Mouse (Mus musculus) limb, embryonic 11.5 days (tissue): ENCODE measurements around the gene Slc43a2. TPM values are rescaled to one million over a fixed set of nuclear protein-coding genes. Genes with fewer than 3 reads are reported as not detected.

Experiments used
- ATAC-seq: fragments of 200-750 bp; cut with Nextera tagmentation; 2 replicates; pipeline ENCODE4 v1.8.0; 2017; ENCODE audit warnings: low read depth; ENCODE audit not compliant: insufficient number of reproducible peaks, low FRiP score, low TSS enrichment
- DNase-seq: peaks from one replicate; pipeline ENCODE4 v3.0.0-alpha.2; 2015; ENCODE audit warnings: low spot score
- H3K27ac ChIP-seq: fragments of 300-500 bp; sonication (generic); replicated peaks from 2 replicates; pipeline ENCODE4 v1.5.1; 2014; ENCODE audit warnings: low read depth, mild to moderate bottlenecking, low read length
- H3K27me3 ChIP-seq: fragments of 300-500 bp; sonication (generic); 2 replicates; pipeline ENCODE4 v1.6.1; 2014; ENCODE audit warnings: mild to moderate bottlenecking, low read length, mixed read lengths; ENCODE audit not compliant: control insufficient read depth, insufficient read depth
- H3K36me3 ChIP-seq: fragments of 300-500 bp; sonication (generic); 2 replicates; pipeline ENCODE4 v1.6.1; 2014; ENCODE audit warnings: mild to moderate bottlenecking, low read length, moderate library complexity, mixed read lengths; ENCODE audit not compliant: control insufficient read depth, insufficient read depth
- H3K4me1 ChIP-seq: fragments of 300-500 bp; sonication (generic); 2 replicates; pipeline ENCODE4 v1.6.1; 2014; ENCODE audit warnings: low read length, mixed read lengths; ENCODE audit not compliant: control insufficient read depth, insufficient read depth
- H3K4me2 ChIP-seq: fragments of 300-500 bp; sonication (generic); 2 replicates; pipeline ENCODE4 v1.6.1; 2014; ENCODE audit warnings: low read depth, mild to moderate bottlenecking, moderate library complexity; ENCODE audit not compliant: severe bottlenecking
- H3K4me3 ChIP-seq: fragments of 300-500 bp; sonication (generic); 2 replicates; pipeline ENCODE4 v1.5.1; 2014; ENCODE audit warnings: low read depth, low read length
- H3K9ac ChIP-seq: fragments of 300-500 bp; sonication (generic); 2 replicates; pipeline ENCODE4 v1.6.1; 2014; ENCODE audit warnings: mild to moderate bottlenecking, low read length
- H3K9me3 ChIP-seq: fragments of 300-500 bp; sonication (generic); 2 replicates; pipeline ENCODE4 v1.6.1; 2016; ENCODE audit warnings: low read length; ENCODE audit not compliant: control insufficient read depth
- WGBS: fragments of 180-500 bp; shearing (Covaris S2); extraction: QIAGEN DNeasy Blood & Tissue Kit; methylation state at CpG from one replicate; pipeline ENCODE4 v1.1.7; 2014; 5-methylcytosine and 5-hydroxymethylcytosine counted together
- polyA plus RNA-seq: library from polyadenylated mRNA; unstranded; fragments of >200 nt; fragmentation: Nextera tagmentation; extraction: Ambion mirVana; gene quantifications from 2 replicates; pipeline ENCODE4 v1.2.1, GENCODE M21; 2014

Gene Slc43a2
- polyA plus RNA-seq: 4.0 and 4.2 TPM in 2 replicates

DNA sequence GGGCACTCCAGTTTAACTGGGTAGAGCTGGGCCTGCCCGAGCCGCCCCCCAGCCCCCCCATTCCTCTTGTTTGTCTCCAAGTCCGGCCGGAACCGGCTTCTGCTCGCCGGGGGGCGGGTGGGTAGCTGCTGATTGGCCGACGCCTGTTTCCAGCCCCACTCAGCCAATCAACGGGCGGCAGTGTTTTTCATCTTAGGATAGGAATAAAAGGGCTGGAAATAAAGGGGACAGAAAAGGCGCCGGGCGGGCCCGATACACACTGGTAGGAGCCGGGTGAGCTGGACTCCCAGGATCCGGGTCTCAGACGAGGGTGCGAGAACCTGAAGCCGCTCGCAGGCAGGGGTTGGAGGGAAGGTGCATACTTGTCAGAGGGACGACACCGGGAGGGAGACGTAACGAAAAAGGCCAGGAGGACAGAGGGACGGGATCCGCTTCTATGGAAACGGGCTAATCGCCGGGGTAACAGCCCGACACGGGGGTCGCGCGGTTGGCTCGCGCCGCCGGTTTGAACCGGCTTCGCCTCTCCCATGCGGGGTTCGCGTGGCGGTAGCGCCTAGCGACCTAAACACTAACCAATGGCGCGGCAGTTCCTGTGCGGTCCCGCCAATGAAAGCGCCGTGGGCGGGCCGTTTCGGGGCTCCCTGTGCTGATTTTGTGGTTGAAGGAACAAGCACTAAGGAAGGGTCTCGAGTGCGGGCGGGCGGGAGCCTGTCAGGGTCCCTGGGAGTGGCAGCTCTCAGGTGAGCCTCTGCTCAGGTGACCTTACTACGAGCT lies at the start of gene Slc43a2:
Gene Slc43a2, plus strand, starts transcription at position 226 of the 774 bp plus-strand sequence.
- WGBS: under 1% methylated on average over 62 of the region's 62 CpGs

GRCm38 (mm10) chr11:75486192-75486591 lies 45.3 kb upstream of the Slc43a2 start:
- Histone ChIP-seq H3K36me3 (peaks cover 14% of the 10 kb centered on the region), H3K9me3 (no peaks in the 10 kb centered on the region), H3K4me2 (no peak overlapping the region), H3K27me3 (no peaks in the 10 kb centered on the region), H3K27ac (no peak overlapping the region), H3K4me1 (peaks cover 7% of the 10 kb centered on the region), H3K4me3 (no peak overlapping the region), H3K9ac (no peak overlapping the region)
- DNase-seq: no peak
- ATAC-seq: peak; percentile 40; the same call in 1 of the 2 replicates
- 19% methylated on average over 3 of the region's 3 CpGs for WGBS

More for the DNA sequence above, at the start of gene Slc43a2:
- peak; percentile 91 for ATAC-seq
- peak within 1 kb of the TSS; percentile 83 for H3K9ac ChIP-seq
- H3K4me2 ChIP-seq: peak within 1 kb of the TSS; percentile 100
- peaks cover 7% of the 10 kb centered on the region for H3K4me1 ChIP-seq
- H3K27me3 ChIP-seq: no peaks in the 10 kb centered on the region
- H3K27ac ChIP-seq: peak within 1 kb of the TSS; percentile 74
- H3K36me3 ChIP-seq: no peaks in the 10 kb centered on the region
- no peaks in the 10 kb centered on the region for H3K9me3 ChIP-seq
- H3K4me3 ChIP-seq: peak within 1 kb of the TSS; percentile 66
- DNase-seq: peak; percentile 98

DNA sequence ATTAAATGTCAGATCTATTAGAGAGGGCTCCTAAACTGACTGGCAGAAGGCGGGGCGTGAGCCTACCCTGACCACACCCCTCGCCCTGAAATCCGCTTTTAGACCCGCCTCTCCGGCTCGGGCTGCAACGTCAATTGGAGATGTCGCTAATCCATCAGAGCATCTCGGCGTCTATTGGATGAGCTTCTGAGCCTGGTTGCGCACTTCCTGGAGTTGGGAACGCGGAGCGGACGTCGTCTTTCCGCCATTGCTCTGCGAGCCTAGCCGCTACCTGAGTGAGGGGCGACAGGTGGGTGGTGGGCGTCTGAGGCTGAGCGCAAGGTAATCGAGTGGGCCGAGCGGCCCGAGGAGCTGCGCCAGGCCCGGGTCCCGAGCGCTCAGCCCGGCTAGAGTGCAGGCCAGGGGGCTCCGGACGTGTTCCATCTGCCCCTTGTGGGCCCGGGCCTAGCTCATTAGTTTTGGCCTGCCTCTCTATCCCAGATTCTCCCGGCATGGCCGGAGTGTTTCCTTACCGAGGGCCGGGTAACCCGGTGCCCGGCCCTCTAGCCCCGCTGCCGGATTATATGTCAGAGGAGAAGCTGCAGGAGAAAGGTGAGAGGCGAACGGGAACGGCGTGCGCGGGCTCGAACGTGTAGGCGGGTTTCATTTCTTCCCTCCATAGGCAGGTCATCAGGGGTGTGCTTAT lies 44.8 kb upstream of the Slc43a2 start, which contains the start of gene Prpf8:
Gene Prpf8, plus strand, starts transcription at position 216 of the 685 bp plus-strand sequence.
- H3K4me2 ChIP-seq: peak within 1 kb of the TSS; percentile 84
- peak within 1 kb of the TSS; percentile 69 for H3K27ac ChIP-seq
- H3K4me1 ChIP-seq: peaks cover 7% of the 10 kb centered on the region
- DNase-seq (peak; percentile 97), ATAC-seq (peak; percentile 99)
- peak within 1 kb of the TSS; percentile 96 for H3K9ac ChIP-seq
- peak within 1 kb of the TSS; percentile 98 for H3K4me3 ChIP-seq
- no peaks in the 10 kb centered on the region for H3K9me3 ChIP-seq
- H3K27me3 ChIP-seq: no peaks in the 10 kb centered on the region
- H3K36me3 ChIP-seq: peaks cover 19% of the 10 kb centered on the region
- under 1% methylated on average over 52 of the region's 52 CpGs for WGBS

GRCm38 (mm10) chr11:75487496-75487895 lies 44.0 kb upstream of the Slc43a2 start:
- Histone ChIP-seq H3K4me1 (peaks cover 7% of the 10 kb centered on the region), H3K36me3 (peaks cover 27% of the 10 kb centered on the region), H3K9ac (peak overlapping the region; percentile 96), H3K27ac (no peak overlapping the region), H3K4me3 (peak overlapping the region; percentile 98), H3K27me3 (no peaks in the 10 kb centered on the region), H3K9me3 (no peaks in the 10 kb centered on the region), H3K4me2 (peak overlapping the region; percentile 84)
- WGBS: 34% methylated on average over 6 of the region's 6 CpGs
- ATAC-seq (no peak), DNase-seq (no peak)

DNA sequence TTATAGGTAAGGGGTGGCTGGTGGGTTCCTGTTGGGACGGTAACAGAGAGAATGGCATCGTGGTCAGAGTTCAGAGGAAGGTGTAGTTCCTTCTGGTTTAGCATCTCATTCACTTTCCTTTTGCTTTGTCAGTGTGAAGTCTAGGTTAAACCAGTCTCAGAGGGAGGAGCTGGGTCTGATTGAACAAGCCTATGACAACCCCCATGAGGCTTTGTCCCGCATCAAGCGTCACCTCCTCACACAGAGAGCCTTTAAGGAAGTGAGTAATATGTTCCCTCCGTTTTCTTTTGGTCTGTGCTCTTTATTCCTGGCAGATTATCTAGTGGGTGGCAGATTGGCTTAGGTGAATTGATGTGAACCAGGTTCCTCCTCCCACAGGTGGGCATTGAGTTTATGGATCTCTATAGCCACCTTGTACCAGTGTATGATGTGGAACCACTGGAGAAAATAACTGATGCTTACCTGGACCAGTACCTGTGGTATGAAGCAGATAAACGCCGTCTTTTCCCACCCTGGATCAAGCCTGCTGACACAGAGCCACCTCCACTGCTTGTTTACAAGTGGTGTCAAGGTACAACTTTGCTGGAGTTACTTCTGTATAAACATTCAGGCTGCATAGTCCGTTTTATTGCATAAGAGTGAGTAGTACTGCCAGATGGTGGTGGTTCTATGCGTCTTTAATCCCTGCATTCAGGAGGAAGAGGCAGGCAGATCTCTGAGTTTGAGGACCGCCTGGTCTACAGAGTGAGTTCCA lies 37.0 kb upstream of the Slc43a2 start:
- no peaks in the 10 kb centered on the region for H3K9me3 ChIP-seq
- H3K27ac ChIP-seq: no peak overlapping the region
- H3K36me3 ChIP-seq: peaks cover 75% of the 10 kb centered on the region
- H3K4me3 ChIP-seq: no peak overlapping the region
- no peak overlapping the region for H3K9ac ChIP-seq
- WGBS: 91% methylated on average over 10 of the region's 10 CpGs
- no peak for DNase-seq
- H3K4me1 ChIP-seq: no peaks in the 10 kb centered on the region
- no peak overlapping the region for H3K4me2 ChIP-seq
- ATAC-seq: no peak
- H3K27me3 ChIP-seq: no peaks in the 10 kb centered on the region

GRCm38 (mm10) chr11:75498126-75498525 lies 33.4 kb upstream of the Slc43a2 start:
- ATAC-seq (no peak), DNase-seq (no peak)
- Histone ChIP-seq H3K4me1 (no peaks in the 10 kb centered on the region), H3K4me2 (no peak overlapping the region), H3K36me3 (peaks cover 72% of the 10 kb centered on the region), H3K27me3 (no peaks in the 10 kb centered on the region), H3K4me3 (no peak overlapping the region), H3K9me3 (no peaks in the 10 kb centered on the region), H3K9ac (no peak overlapping the region), H3K27ac (no peak overlapping the region)
- 89% methylated on average over 1 of the region's 1 CpGs for WGBS

DNA sequence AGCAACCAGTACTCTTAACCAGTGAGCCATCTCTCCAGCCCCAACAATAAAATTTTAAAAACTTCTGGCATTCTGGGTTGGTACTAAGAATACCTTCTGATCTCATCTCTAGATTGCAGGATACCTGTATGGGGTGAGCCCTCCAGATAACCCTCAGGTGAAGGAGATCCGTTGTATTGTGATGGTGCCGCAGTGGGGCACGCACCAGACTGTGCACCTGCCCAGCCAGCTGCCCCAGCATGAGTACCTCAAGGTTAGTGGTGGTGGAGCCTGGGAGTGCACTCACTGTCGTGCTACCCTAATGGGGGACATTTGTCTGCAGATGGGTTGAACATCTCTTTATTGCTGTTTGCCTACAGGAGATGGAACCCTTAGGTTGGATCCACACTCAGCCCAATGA lies 23.3 kb upstream of the Slc43a2 start:
- Histone ChIP-seq H3K4me3 (no peak overlapping the region), H3K27ac (no peak overlapping the region), H3K27me3 (no peaks in the 10 kb centered on the region), H3K9me3 (no peaks in the 10 kb centered on the region), H3K36me3 (peaks cover 37% of the 10 kb centered on the region), H3K4me1 (peaks cover 14% of the 10 kb centered on the region), H3K9ac (no peak overlapping the region), H3K4me2 (no peak overlapping the region)
- 95% methylated on average over 4 of the region's 4 CpGs for WGBS
- ATAC-seq (no peak), DNase-seq (no peak)

DNA sequence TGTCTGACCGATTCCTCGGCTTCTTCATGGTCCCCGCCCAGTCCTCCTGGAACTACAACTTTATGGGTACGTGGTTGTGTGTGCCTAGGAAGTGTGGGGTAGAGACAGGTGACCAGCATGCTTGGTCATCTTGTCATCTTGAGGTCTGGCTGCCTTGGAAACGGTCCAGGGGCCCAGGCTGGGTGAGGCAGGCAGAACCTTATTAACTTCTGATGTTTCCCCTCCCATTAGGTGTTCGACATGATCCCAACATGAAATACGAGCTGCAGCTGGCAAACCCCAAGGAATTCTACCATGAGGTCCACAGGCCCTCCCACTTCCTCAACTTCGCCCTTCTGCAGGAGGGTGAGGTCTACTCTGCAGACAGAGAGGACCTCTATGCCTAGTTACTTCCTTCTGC lies 22.6 kb upstream of the Slc43a2 start:
- Histone ChIP-seq H3K4me3 (no peak overlapping the region), H3K27me3 (no peaks in the 10 kb centered on the region), H3K36me3 (peaks cover 32% of the 10 kb centered on the region), H3K9me3 (no peaks in the 10 kb centered on the region), H3K4me1 (peaks cover 14% of the 10 kb centered on the region), H3K4me2 (no peak overlapping the region), H3K9ac (no peak overlapping the region), H3K27ac (no peak overlapping the region)
- ATAC-seq (no peak), DNase-seq (peak; percentile 30)
- WGBS: 53% methylated on average over 8 of the region's 8 CpGs
